Mouse (Mus musculus) cerebellum, adult 11 months (tissue): ENCODE data around the gene Vmn1r195.
"Not testable (repeated sequence)": the region's sequence is repeated elsewhere in the genome, so short reads cannot be mapped to it uniquely, and the experiment has no call there.

ENCODE experiments used
- DNase-seq: peaks from one replicate; pipeline ENCODE4 v3.0.0; 2022

Vmn1r195 gene

GRCm38 (mm10) chr13:22270222-22270621 is at the start of gene Vmn1r195:
Gene Vmn1r195 (plus strand): TSS chr13:22270522.
- not testable (repeated sequence) for DNase-seq

GRCm38 (mm10) chr13:22223060-22223459 is 47.3 kb upstream of the Vmn1r195 start, which contains the start of gene Vmn1r193:
Gene Vmn1r193 (minus strand): TSS chr13:22223160.
- not testable (repeated sequence) for DNase-seq

- DNase-seq, result no peak
Measured at GRCm38 (mm10) chr13:22243915-22244314, 26.4 kb upstream of the Vmn1r195 start, which contains the start of gene Vmn1r194. Gene Vmn1r194 (plus strand): TSS chr13:22244215.

- DNase-seq, result no peak
Measured at GRCm38 (mm10) chr13:22271721-22272120, 1.4 kb downstream of the Vmn1r195 start.

GRCm38 (mm10) chr13:22284578-22284977 is 14.3 kb downstream of the Vmn1r195 start:
- DNase-seq, result no peak

GRCm38 (mm10) chr13:22289620-22290019 is 19.3 kb downstream of the Vmn1r195 start, which contains the start of gene Vmn1r196:
Gene Vmn1r196 (plus strand): TSS chr13:22289920.
- DNase-seq, result no peak

- not testable (repeated sequence) for DNase-seq
Measured at GRCm38 (mm10) chr13:22308075-22308474, 37.8 kb downstream of the Vmn1r195 start.

- DNase-seq, result no peak
Measured at GRCm38 (mm10) chr13:22315361-22315760, 45.0 kb downstream of the Vmn1r195 start.

GRCm38 (mm10) chr13:22317366-22317765 is 47.0 kb downstream of the Vmn1r195 start:
- no peak for DNase-seq

GRCm38 (mm10) chr13:22320091-22320490 is 49.8 kb downstream of the Vmn1r195 start:
- no peak for DNase-seq

- no peak for DNase-seq
Measured at GRCm38 (mm10) chr13:22324289-22324688, 54.0 kb downstream of the Vmn1r195 start, which contains the start of gene Vmn1r197. Gene Vmn1r197 (plus strand): TSS chr13:22324589.
